Mouse (Mus musculus) heart, adult 2 months (tissue): ENCODE measurements around the gene Mbd5. TPM values are rescaled to one million over a fixed set of nuclear protein-coding genes. Genes with fewer than 3 reads are reported as not detected.

Source experiments
- DNase-seq, 2 experiments: peaks; one replicate each; pipeline ENCODE4 v3.0.0; 2021
- H3K27ac ChIP-seq: fragments of 200-600 bp; 2 replicates; pipeline ENCODE4 v1.8.1; 2022
- H3K27me3 ChIP-seq: fragments of 200-500 bp; 2 replicates; pipeline ENCODE4 v1.6.1; 2012; ENCODE audit warnings: mild to moderate bottlenecking, low read length, inconsistent platforms, mixed read lengths; ENCODE audit not compliant: control insufficient read depth, insufficient read depth
- H3K36me3 ChIP-seq: fragments of 200-500 bp; 2 replicates; pipeline ENCODE4 v1.6.1; 2012; ENCODE audit warnings: low read length, inconsistent platforms; ENCODE audit not compliant: control insufficient read depth, insufficient read depth
- H3K4me1 ChIP-seq: fragments of 200-500 bp; 2 replicates; pipeline ENCODE4 v1.6.1; 2011; ENCODE audit warnings: low read length; ENCODE audit not compliant: control insufficient read depth, insufficient read depth
- H3K4me3 ChIP-seq: fragments of 200-600 bp; 2 replicates; pipeline ENCODE4 v1.8.1; 2022
- H3K79me2 ChIP-seq: fragments of 200-500 bp; replicated peaks from 2 replicates; pipeline ENCODE4 v1.6.1; 2012; ENCODE audit warnings: mild to moderate bottlenecking, inconsistent platforms, low read length, moderate library complexity, mixed read lengths; ENCODE audit not compliant: control insufficient read depth, insufficient read depth
- H3K9ac ChIP-seq: fragments of 200-500 bp; 2 replicates; pipeline ENCODE4 v1.6.1; 2012; ENCODE audit warnings: low read depth, mild to moderate bottlenecking, control low read depth, inconsistent platforms, low read length, mixed read lengths
- CTCF ChIP-seq: fragments of 200-600 bp; IDR thresholded peaks from 2 replicates; pipeline ENCODE4 v1.8.1; 2022; ENCODE audit warnings: antibody characterized with exemption, mild to moderate bottlenecking, moderate library complexity
- EP300 ChIP-seq: fragments of 200-500 bp; IDR thresholded peaks from 2 replicates; pipeline ENCODE4 v1.6.1; 2011; ENCODE audit warnings: low read depth, low read length, control low read depth; ENCODE audit not compliant: insufficient read depth
- POLR2A ChIP-seq: fragments of 200-500 bp; IDR thresholded peaks from 2 replicates; pipeline ENCODE4 v1.6.1; 2011; ENCODE audit warnings: mild to moderate bottlenecking, low read depth, low read length, control low read depth; ENCODE audit not compliant: insufficient read depth
- WGBS: fragments of 180-500 bp; shearing (Covaris S2); methylation state at CpG from one replicate; pipeline ENCODE4 v1.1.7; 2018; 5-methylcytosine and 5-hydroxymethylcytosine counted together
- intact Hi-C: fragments of 180-260 bp; cut with DNase I; formaldehyde crosslinking; loops from one replicate; pipeline ENCODE4 v1.15.1; 2025
- polyA plus RNA-seq: library from polyadenylated mRNA; depleted of rRNA; stranded (reverse); fragments of >200 nt; gene quantifications from 2 replicates; pipeline ENCODE4 v1.2.3, GENCODE M21; 2012
- total RNA-seq, 2 experiments: library from RNA; stranded (reverse); gene quantifications; 2 replicates each; pipeline ENCODE4 v1.2.3; 2021

Gene Mbd5
- total and polyA plus RNA-seq, 3 experiments, result 6.0 to 35.3 (median 29.1) TPM

- Histone ChIP-seq H3K79me2 (peaks cover 2% of the 10 kb centered on the region), H3K4me1 (no peaks in the 10 kb centered on the region; the same call in 1 of the 2 replicates), H3K27ac (peak overlapping the region; percentile 91), H3K36me3 (peaks cover 3% of the 10 kb centered on the region; the same call in 1 of the 2 replicates), H3K27me3 (no peaks in the 10 kb centered on the region), H3K4me3 (peak overlapping the region; percentile 90), H3K9ac (peak overlapping the region; percentile 82)
- 0 out of 2 replicates have a peak, but pooled peaks have one; percentile 7 for TF ChIP-seq POLR2A
- no peak for TF ChIP-seq CTCF
- intact Hi-C loops, result loop anchor here (5.0 kb wide), 1 partner anchor 137 kb away; the partner anchor contains the start of gene Acvr2a
- peak; percentile 54 to 60 for DNase-seq
- 1% methylated on average over 8 of the region's 9 CpGs for WGBS
These were observed 489 bp downstream of the Mbd5 start for GRCm38 (mm10) chr2:48949743-48950251.

DNA sequence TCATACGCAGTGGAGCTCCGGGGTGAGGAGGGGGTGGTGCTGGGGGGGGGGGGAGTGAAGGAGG is 776 bp downstream of the Mbd5 start, which contains the start of gene Orc4:
Gene Orc4 (minus strand): TSS at position 26 of the 64 bp plus-strand sequence.
- Histone ChIP-seq H3K4me1 (no peaks in the 10 kb centered on the region), H3K79me2 (peaks cover 2% of the 10 kb centered on the region), H3K4me3 (peak within 1 kb of the TSS; percentile 97), H3K36me3 (peaks cover 3% of the 10 kb centered on the region; the same call in 1 of the 2 replicates), H3K27ac (peak within 1 kb of the TSS; percentile 91), H3K27me3 (no peaks in the 10 kb centered on the region), H3K9ac (peak within 1 kb of the TSS; percentile 82)
- no peak for TF ChIP-seq CTCF
- TF ChIP-seq POLR2A, result no peak
- TF ChIP-seq EP300, result no peak
- DNase-seq, result no peak
- intact Hi-C loops, result no loop called here
- 0% methylated on average over 2 of the region's 2 CpGs for WGBS

DNA sequence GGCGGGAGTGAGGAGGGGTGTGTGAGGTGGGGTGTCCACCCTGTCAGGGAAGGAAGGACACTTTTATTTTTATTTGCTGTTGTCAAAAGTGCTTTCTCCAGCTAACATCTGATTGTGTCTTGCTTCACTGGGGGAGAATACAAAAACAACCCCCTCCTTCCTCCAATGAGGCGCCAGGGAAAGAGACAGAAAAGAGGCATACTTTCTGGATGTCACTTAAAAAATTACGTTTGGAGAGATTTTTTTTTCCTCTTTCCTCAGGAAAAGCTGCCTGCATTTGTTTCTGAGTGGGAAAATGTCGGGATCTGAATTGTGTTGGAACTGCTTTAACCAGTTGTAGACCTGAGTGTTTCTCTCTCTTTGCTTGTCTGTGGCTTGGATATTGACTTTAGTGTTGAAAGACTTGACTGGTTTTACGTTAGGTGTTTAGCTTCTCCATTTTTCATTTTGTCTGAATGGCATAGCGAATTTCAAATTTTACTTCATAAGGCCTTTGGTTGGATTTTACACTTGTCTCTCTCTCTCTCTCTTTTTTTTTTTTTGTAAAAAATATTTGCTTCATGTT is 1.1 kb downstream of the Mbd5 start:
- WGBS, result 5% methylated on average over 6 of the region's 6 CpGs

GRCm38 (mm10) chr2:48956591-48956990 is 7.3 kb downstream of the Mbd5 start:
- no peak for DNase-seq
- TF ChIP-seq EP300, result no peak
- TF ChIP-seq CTCF, result no peak
- TF ChIP-seq POLR2A, result no peak
- WGBS, result 58% methylated on average over 3 of the region's 3 CpGs
- no peak overlapping the region for H3K9ac ChIP-seq
- intact Hi-C loops, result no loop called here
- no peak overlapping the region for H3K27ac ChIP-seq
- no peak overlapping the region for H3K4me3 ChIP-seq
- H3K27me3 ChIP-seq, result no peaks in the 10 kb centered on the region
- H3K36me3 ChIP-seq, result no peaks in the 10 kb centered on the region; the same call in none of the 2 replicates
- no peaks in the 10 kb centered on the region; the same call in 1 of the 2 replicates for H3K79me2 ChIP-seq
- no peaks in the 10 kb centered on the region for H3K4me1 ChIP-seq

More for the DNA sequence above, 1.1 kb downstream of the Mbd5 start:
- peaks cover 2% of the 10 kb centered on the region for H3K79me2 ChIP-seq
- no peaks in the 10 kb centered on the region for H3K4me1 ChIP-seq
- no peaks in the 10 kb centered on the region for H3K27me3 ChIP-seq
- H3K4me3 ChIP-seq, result peak overlapping the region; percentile 90
- DNase-seq, result no peak
- H3K36me3 ChIP-seq, result peaks cover 3% of the 10 kb centered on the region; the same call in 1 of the 2 replicates
- TF ChIP-seq POLR2A (0 out of 2 replicates have a peak, but pooled peaks have one; percentile 3), EP300 (no peak)
- H3K27ac ChIP-seq, result peak overlapping the region; percentile 91
- H3K9ac ChIP-seq, result peak overlapping the region; percentile 82
- intact Hi-C loops, result no loop called here

GRCm38 (mm10) chr2:48978920-48979319 is 29.6 kb downstream of the Mbd5 start:
- intact Hi-C loops, result no loop called here
- Histone ChIP-seq H3K9ac (no peak overlapping the region), H3K79me2 (no peaks in the 10 kb centered on the region), H3K27ac (no peak overlapping the region), H3K4me3 (no peak overlapping the region), H3K36me3 (peaks cover 4% of the 10 kb centered on the region), H3K27me3 (no peaks in the 10 kb centered on the region), H3K4me1 (peaks cover 1% of the 10 kb centered on the region; the same call in 1 of the 2 replicates)
- TF ChIP-seq CTCF (no peak), EP300 (no peak), POLR2A (no peak)
- WGBS, result 13% methylated on average over 3 of the region's 3 CpGs
- DNase-seq, result no peak

- H3K27me3 ChIP-seq, result no peaks in the 10 kb centered on the region
- TF ChIP-seq POLR2A (no peak), CTCF (no peak), EP300 (no peak)
- H3K4me1 ChIP-seq, result no peaks in the 10 kb centered on the region
- intact Hi-C loops, result no loop called here
- H3K27ac ChIP-seq, result no peak overlapping the region
- no peaks in the 10 kb centered on the region for H3K79me2 ChIP-seq
- H3K4me3 ChIP-seq, result no peak overlapping the region
- WGBS, result 90% methylated on average over 3 of the region's 3 CpGs
- no peak for DNase-seq
- H3K9ac ChIP-seq, result no peak overlapping the region
- H3K36me3 ChIP-seq, result no peaks in the 10 kb centered on the region
These were observed 41.0 kb downstream of the Mbd5 start for GRCm38 (mm10) chr2:48990322-48990721.
